Mouse (Mus musculus): Measurements from ENCODE around the gene Mbl1. TPM values are rescaled to one million over a fixed set of nuclear protein-coding genes. Genes with fewer than 3 reads are reported as not detected.
A peak's percentile ranks its signal among the peaks of the same experiment; 100 is the strongest.

The Mbl1 gene
- polyA plus RNA-seq, 1 experiment from 2014 or later = 16.2 TPM

DNA sequence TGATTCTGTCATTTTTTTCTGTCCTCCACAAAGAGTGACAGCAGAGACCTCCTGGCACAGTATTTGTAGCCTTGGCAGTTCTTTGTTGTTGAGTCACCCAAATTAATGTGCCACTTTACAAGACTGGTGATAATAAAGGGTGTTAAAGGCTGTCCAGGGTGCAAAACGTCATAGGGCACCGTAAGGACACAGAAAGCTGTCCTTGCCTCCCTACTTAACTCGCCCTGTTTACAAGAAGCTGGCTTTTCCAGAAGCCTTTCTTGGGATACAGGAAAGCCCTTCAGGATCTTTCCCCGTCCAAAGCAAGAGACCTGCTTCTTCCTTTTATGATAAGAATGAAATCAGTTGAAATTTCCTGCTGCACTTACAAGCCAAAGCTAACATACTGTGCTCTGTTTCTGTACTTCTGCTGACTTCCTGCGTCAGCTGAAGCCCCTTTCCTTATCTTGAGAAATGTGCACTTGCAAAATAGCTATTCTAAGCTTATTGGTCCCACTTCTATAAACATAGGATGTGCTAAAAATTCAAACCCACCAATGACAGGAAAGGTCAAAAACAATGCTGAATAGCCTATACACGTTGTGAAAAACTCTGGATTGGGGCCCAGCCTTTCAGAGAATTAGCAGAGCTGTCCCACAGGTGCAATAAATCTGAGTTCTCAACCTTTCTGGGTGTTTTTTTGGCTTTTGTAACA lies 46.9 kb downstream of the Mbl1 start:
- H3K4me1 ChIP-seq (replicated peaks) = no peaks in the 10 kb centered on the region
- H3K27me3 ChIP-seq = no peaks in the 10 kb centered on the region
- WGBS (ENCODE audit: insufficient replicate concordance) = 30% methylated on average over 6 of the region's 6 CpGs
- H3K4me2 ChIP-seq = no peak overlapping the region
- no peak overlapping the region for H3K9ac ChIP-seq
- H3K36me3 ChIP-seq = no peaks in the 10 kb centered on the region
- H3K9me3 ChIP-seq (replicated peaks) = no peaks in the 10 kb centered on the region
- no peak overlapping the region for H3K4me3 ChIP-seq (replicated peaks)
- no peak for DNase-seq
- H3K27ac ChIP-seq = no peak overlapping the region
- ATAC-seq (ENCODE audit: low read depth) = 0 out of 2 replicates have a peak, but pooled peaks have one; percentile 10

Other genes with a start within 250 kb of the Mbl1 start
- gene Tspan14, start 184.7 kb upstream of the Mbl1 start, polyA plus RNA-seq (2015; fragmentation: Nextera tagmentation; extraction: Ambion mirVana) = 32.9 and 37.5 TPM in 2 replicates
- gene Fam213a, start 137.7 kb upstream of the Mbl1 start, polyA plus RNA-seq (2015; fragmentation: Nextera tagmentation; extraction: Ambion mirVana) = 67.9 and 78.3 TPM in 2 replicates
- not detected in 2 replicates for gene Dydc2, start 82.2 kb upstream of the Mbl1 start, polyA plus RNA-seq (2015; fragmentation: Nextera tagmentation; extraction: Ambion mirVana)
- not detected in 2 replicates for gene Dydc1, start 78.5 kb upstream of the Mbl1 start, polyA plus RNA-seq (2015; fragmentation: Nextera tagmentation; extraction: Ambion mirVana)
- 4.5 and 4.9 TPM in 2 replicates for gene Mat1a, start 46.4 kb upstream of the Mbl1 start, polyA plus RNA-seq (2015; fragmentation: Nextera tagmentation; extraction: Ambion mirVana)
- gene Sftpa1, start 19.7 kb upstream of the Mbl1 start, polyA plus RNA-seq (2015; fragmentation: Nextera tagmentation; extraction: Ambion mirVana) = 0.08 and 0.12 TPM in 2 replicates
- gene Sftpd, start 33.7 kb downstream of the Mbl1 start, polyA plus RNA-seq (2015; fragmentation: Nextera tagmentation; extraction: Ambion mirVana) = 0.12 and 0.16 TPM in 2 replicates
- not detected in 2 replicates for gene Gm2832, start 127.3 kb downstream of the Mbl1 start, polyA plus RNA-seq (2015; fragmentation: Nextera tagmentation; extraction: Ambion mirVana)
- not detected in 2 replicates for gene Gm5798, start 197.2 kb downstream of the Mbl1 start, polyA plus RNA-seq (2015; fragmentation: Nextera tagmentation; extraction: Ambion mirVana)
- gene Gm7945, start 234.9 kb downstream of the Mbl1 start, polyA plus RNA-seq (2015; fragmentation: Nextera tagmentation; extraction: Ambion mirVana) = not detected in 2 replicates